Mouse (Mus musculus): Measurements from ENCODE around the gene Mcoln2. TPM values are rescaled to one million over a fixed set of nuclear protein-coding genes. Genes with fewer than 3 reads are reported as not detected.

Gene Mcoln2
- polyA plus RNA-seq, 1 experiment from 2014 or later = 0.41 TPM

GRCm38 (mm10) chr3:146151755-146152154, 2.1 kb downstream of the Mcoln2 start:
- no peaks in the 10 kb centered on the region for H3K9me3 ChIP-seq
- H3K27ac ChIP-seq = no peak overlapping the region
- peaks cover 51% of the 10 kb centered on the region for H3K27me3 ChIP-seq (ENCODE audit: insufficient read depth, poor library complexity, severe bottlenecking)
- no peak for DNase-seq (ENCODE audit: low spot score)
- H3K4me1 ChIP-seq (replicated peaks) = peaks cover 25% of the 10 kb centered on the region
- 92% methylated on average over 8 of the region's 8 CpGs for WGBS
- no peak overlapping the region for H3K4me3 ChIP-seq
- no peaks in the 10 kb centered on the region for H3K36me3 ChIP-seq

- Histone ChIP-seq H3K4me1 (replicated peaks) (peaks cover 25% of the 10 kb centered on the region), H3K27ac (no peak overlapping the region), H3K9me3 (no peaks in the 10 kb centered on the region), H3K4me3 (no peak overlapping the region), H3K36me3 (no peaks in the 10 kb centered on the region), H3K27me3 (ENCODE audit: insufficient read depth, poor library complexity, severe bottlenecking) (peaks cover 51% of the 10 kb centered on the region)
- WGBS = 91% methylated on average over 8 of the region's 8 CpGs
- no peak for DNase-seq (ENCODE audit: low spot score)
Measured at GRCm38 (mm10) chr3:146152348-146152747, 2.7 kb downstream of the Mcoln2 start.

GRCm38 (mm10) chr3:146152913-146153312, 3.3 kb downstream of the Mcoln2 start:
- no peak for DNase-seq (ENCODE audit: low spot score)
- peaks cover 51% of the 10 kb centered on the region for H3K27me3 ChIP-seq (ENCODE audit: insufficient read depth, poor library complexity, severe bottlenecking)
- H3K27ac ChIP-seq = no peak overlapping the region
- peaks cover 25% of the 10 kb centered on the region for H3K4me1 ChIP-seq (replicated peaks)
- H3K4me3 ChIP-seq = no peak overlapping the region
- H3K9me3 ChIP-seq = no peaks in the 10 kb centered on the region
- H3K36me3 ChIP-seq = no peaks in the 10 kb centered on the region
- WGBS = 73% methylated on average over 2 of the region's 2 CpGs

GRCm38 (mm10) chr3:146153862-146154611, 4.4 kb downstream of the Mcoln2 start:
- Histone ChIP-seq H3K27ac (no peak overlapping the region), H3K9me3 (no peaks in the 10 kb centered on the region), H3K4me1 (replicated peaks) (peaks cover 25% of the 10 kb centered on the region), H3K27me3 (ENCODE audit: insufficient read depth, poor library complexity, severe bottlenecking) (peaks cover 40% of the 10 kb centered on the region), H3K4me3 (no peak overlapping the region), H3K36me3 (no peaks in the 10 kb centered on the region)
- 31% methylated on average over 12 of the region's 12 CpGs for WGBS
- peak; percentile 47 for DNase-seq (ENCODE audit: low spot score)

- H3K4me3 ChIP-seq = no peak overlapping the region
- no peak for DNase-seq (ENCODE audit: low spot score)
- H3K36me3 ChIP-seq = no peaks in the 10 kb centered on the region
- H3K27me3 ChIP-seq (ENCODE audit: insufficient read depth, poor library complexity, severe bottlenecking) = peaks cover 21% of the 10 kb centered on the region
- no peak overlapping the region for H3K27ac ChIP-seq
- H3K4me1 ChIP-seq (replicated peaks) = peaks cover 8% of the 10 kb centered on the region
- no peaks in the 10 kb centered on the region for H3K9me3 ChIP-seq
- 81% methylated on average over 13 of the region's 13 CpGs for WGBS
Measured at GRCm38 (mm10) chr3:146155628-146156576, 6.3 kb downstream of the Mcoln2 start.

- no peak overlapping the region for H3K4me3 ChIP-seq
- H3K36me3 ChIP-seq = no peaks in the 10 kb centered on the region
- H3K9me3 ChIP-seq = no peaks in the 10 kb centered on the region
- H3K4me1 ChIP-seq (replicated peaks) = peaks cover 8% of the 10 kb centered on the region
- no peak for DNase-seq (ENCODE audit: low spot score)
- H3K27me3 ChIP-seq (ENCODE audit: insufficient read depth, poor library complexity, severe bottlenecking) = peaks cover 12% of the 10 kb centered on the region
- 90% methylated on average over 2 of the region's 2 CpGs for WGBS
- H3K27ac ChIP-seq = no peak overlapping the region
Measured at GRCm38 (mm10) chr3:146156811-146157210, 7.2 kb downstream of the Mcoln2 start.

GRCm38 (mm10) chr3:146158039-146158438, 8.4 kb downstream of the Mcoln2 start:
- no peak for DNase-seq (ENCODE audit: low spot score)
- 84% methylated on average over 4 of the region's 4 CpGs for WGBS
- no peaks in the 10 kb centered on the region for H3K9me3 ChIP-seq
- no peaks in the 10 kb centered on the region for H3K36me3 ChIP-seq
- peaks cover 8% of the 10 kb centered on the region for H3K4me1 ChIP-seq (replicated peaks)
- H3K27me3 ChIP-seq (ENCODE audit: insufficient read depth, poor library complexity, severe bottlenecking) = peaks cover under 1% of the 10 kb centered on the region; the same call in 1 of the 2 replicates
- H3K4me3 ChIP-seq = no peak overlapping the region
- no peak overlapping the region for H3K27ac ChIP-seq

- Histone ChIP-seq H3K27me3 (ENCODE audit: insufficient read depth, poor library complexity, severe bottlenecking) (no peaks in the 10 kb centered on the region), H3K27ac (no peak overlapping the region), H3K36me3 (no peaks in the 10 kb centered on the region), H3K9me3 (no peaks in the 10 kb centered on the region), H3K4me1 (replicated peaks) (no peaks in the 10 kb centered on the region), H3K4me3 (no peak overlapping the region)
- no peak for DNase-seq (ENCODE audit: low spot score)
- WGBS = 89% methylated on average over 2 of the region's 2 CpGs
Measured at GRCm38 (mm10) chr3:146159360-146159759, 9.7 kb downstream of the Mcoln2 start.

- no peak for DNase-seq (ENCODE audit: low spot score)
- H3K4me3 ChIP-seq = no peak overlapping the region
- no peak overlapping the region for H3K27ac ChIP-seq
- no peaks in the 10 kb centered on the region for H3K27me3 ChIP-seq (ENCODE audit: insufficient read depth, poor library complexity, severe bottlenecking)
- H3K36me3 ChIP-seq = no peaks in the 10 kb centered on the region
- H3K4me1 ChIP-seq (replicated peaks) = peaks cover 5% of the 10 kb centered on the region; the same call in 1 of the 2 replicates
- H3K9me3 ChIP-seq = no peaks in the 10 kb centered on the region
- 79% methylated on average over 4 of the region's 4 CpGs for WGBS
Measured at GRCm38 (mm10) chr3:146162197-146162596, 12.6 kb downstream of the Mcoln2 start.

GRCm38 (mm10) chr3:146169356-146169755, 19.7 kb downstream of the Mcoln2 start:
- Histone ChIP-seq H3K27me3 (ENCODE audit: insufficient read depth, poor library complexity, severe bottlenecking) (no peaks in the 10 kb centered on the region), H3K27ac (no peak overlapping the region), H3K9me3 (no peaks in the 10 kb centered on the region), H3K36me3 (no peaks in the 10 kb centered on the region), H3K4me3 (no peak overlapping the region), H3K4me1 (replicated peaks) (peaks cover 5% of the 10 kb centered on the region; the same call in 1 of the 2 replicates)
- no peak for DNase-seq (ENCODE audit: low spot score)
- 87% methylated on average over 4 of the region's 4 CpGs for WGBS

- Histone ChIP-seq H3K9me3 (no peaks in the 10 kb centered on the region), H3K4me1 (replicated peaks) (0 out of 2 replicates have a peak, but pooled peaks cover under 1% of the 10 kb centered on the region), H3K4me3 (no peak overlapping the region), H3K36me3 (no peaks in the 10 kb centered on the region), H3K27ac (no peak overlapping the region), H3K27me3 (ENCODE audit: insufficient read depth, poor library complexity, severe bottlenecking) (no peaks in the 10 kb centered on the region)
- DNase-seq (ENCODE audit: low spot score) = no peak
- WGBS = 81% methylated on average over 5 of the region's 5 CpGs
Measured at GRCm38 (mm10) chr3:146173030-146173429, 23.4 kb downstream of the Mcoln2 start.

GRCm38 (mm10) chr3:146174215-146174614, 24.6 kb downstream of the Mcoln2 start:
- Histone ChIP-seq H3K27me3 (ENCODE audit: insufficient read depth, poor library complexity, severe bottlenecking) (no peaks in the 10 kb centered on the region), H3K4me3 (no peak overlapping the region), H3K4me1 (replicated peaks) (peaks cover 7% of the 10 kb centered on the region), H3K36me3 (no peaks in the 10 kb centered on the region), H3K9me3 (no peaks in the 10 kb centered on the region), H3K27ac (no peak overlapping the region)
- WGBS = 91% methylated on average over 9 of the region's 9 CpGs
- no peak for DNase-seq (ENCODE audit: low spot score)

- Histone ChIP-seq H3K27ac (no peak overlapping the region), H3K4me1 (replicated peaks) (peaks cover 7% of the 10 kb centered on the region), H3K4me3 (no peak overlapping the region), H3K36me3 (no peaks in the 10 kb centered on the region), H3K9me3 (no peaks in the 10 kb centered on the region), H3K27me3 (ENCODE audit: insufficient read depth, poor library complexity, severe bottlenecking) (peaks cover 5% of the 10 kb centered on the region; the same call in 1 of the 2 replicates)
- 86% methylated on average over 7 of the region's 7 CpGs for WGBS
- no peak for DNase-seq (ENCODE audit: low spot score)
Measured at GRCm38 (mm10) chr3:146177295-146177694, 27.7 kb downstream of the Mcoln2 start.
